Mouse (Mus musculus): Measurements from ENCODE around the gene Tubb2b. TPM values are rescaled to one million over a fixed set of nuclear protein-coding genes. Genes with fewer than 3 reads are reported as not detected.

The Tubb2b gene
- polyA plus RNA-seq, 1 experiment from 2014 or later: 36.7 TPM

DNA sequence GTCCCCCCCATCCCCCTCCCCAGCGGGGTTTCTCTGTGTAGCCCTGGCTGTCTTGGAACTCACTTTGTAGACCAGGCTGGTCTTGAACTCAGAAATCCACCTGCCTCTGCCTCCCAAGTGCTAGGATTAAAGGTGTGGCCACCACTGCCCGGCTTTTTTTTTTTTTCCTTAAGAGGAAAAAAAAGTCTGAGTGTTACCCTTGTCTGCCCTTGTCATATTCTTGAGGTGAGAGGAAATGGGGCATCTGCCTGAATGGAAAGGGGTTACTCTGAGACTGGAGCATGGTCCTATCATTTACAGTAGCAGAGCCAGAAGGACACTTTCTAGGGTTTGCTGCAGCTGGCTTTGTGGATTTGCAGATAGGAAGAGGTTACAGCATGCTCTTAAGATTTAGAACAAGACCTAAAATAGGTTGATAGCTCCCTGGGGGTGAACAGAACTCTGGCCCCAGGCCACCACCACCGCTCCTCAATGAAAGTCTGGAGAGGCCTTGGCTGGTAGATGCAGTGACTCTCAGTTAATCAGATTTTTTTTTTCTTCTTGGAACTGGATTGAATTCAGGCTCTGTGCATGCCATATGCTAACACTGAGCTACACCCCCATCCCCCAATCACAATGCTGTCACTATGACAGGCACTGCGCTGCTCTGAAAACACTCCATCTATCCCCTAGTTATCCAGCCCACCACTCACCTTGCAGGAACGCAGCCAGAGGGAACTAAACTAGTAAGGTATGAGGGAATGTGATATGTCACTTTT lies 23.2 kb upstream of the Tubb2b start:
- Histone ChIP-seq H3K4me2 (0 out of 2 replicates have a peak overlapping the region, but pooled peaks have one; percentile 54), H3K4me1 (peaks cover 66% of the 10 kb centered on the region), H3K9ac (no peak overlapping the region), H3K27me3 (replicated peaks) (no peaks in the 10 kb centered on the region), H3K9me3 (no peaks in the 10 kb centered on the region), H3K4me3 (no peak overlapping the region), H3K36me3 (no peaks in the 10 kb centered on the region), H3K27ac (replicated peaks) (peak overlapping the region; percentile 70)
- 61% methylated on average over 5 of the region's 5 CpGs for WGBS
- ATAC-seq (ENCODE audit: extremely low read depth, insufficient number of reproducible peaks, low FRiP score, low TSS enrichment): no peak

DNA sequence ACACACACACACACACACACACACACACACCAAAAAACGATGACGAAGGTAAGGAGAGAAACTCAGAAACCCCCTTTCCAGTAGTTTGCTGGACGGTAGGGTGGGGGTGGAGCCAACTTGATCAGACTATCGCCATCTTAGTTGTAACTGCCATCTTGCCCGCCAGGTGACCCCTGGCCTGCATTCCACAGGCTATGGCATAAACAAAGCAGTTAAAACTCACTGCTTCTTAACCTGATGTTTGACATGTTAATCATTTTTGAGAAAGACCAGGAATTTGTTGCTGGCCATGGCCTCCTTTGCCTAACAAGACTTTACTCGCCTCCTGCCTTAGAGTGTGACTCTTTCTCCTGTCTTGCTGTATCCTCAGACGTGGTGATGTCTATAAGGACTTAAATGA lies 22.4 kb upstream of the Tubb2b start:
- peaks cover 73% of the 10 kb centered on the region for H3K4me1 ChIP-seq
- H3K36me3 ChIP-seq: no peaks in the 10 kb centered on the region
- H3K27ac ChIP-seq (replicated peaks): no peak overlapping the region; the same call in 1 of the 2 replicates
- no peak overlapping the region for H3K4me3 ChIP-seq
- WGBS: 55% methylated on average over 7 of the region's 7 CpGs
- no peak for ATAC-seq (ENCODE audit: extremely low read depth, insufficient number of reproducible peaks, low FRiP score, low TSS enrichment)
- no peak overlapping the region for H3K4me2 ChIP-seq
- H3K27me3 ChIP-seq (replicated peaks): no peaks in the 10 kb centered on the region; the same call in 1 of the 2 replicates
- no peak overlapping the region for H3K9ac ChIP-seq
- no peaks in the 10 kb centered on the region for H3K9me3 ChIP-seq

DNA sequence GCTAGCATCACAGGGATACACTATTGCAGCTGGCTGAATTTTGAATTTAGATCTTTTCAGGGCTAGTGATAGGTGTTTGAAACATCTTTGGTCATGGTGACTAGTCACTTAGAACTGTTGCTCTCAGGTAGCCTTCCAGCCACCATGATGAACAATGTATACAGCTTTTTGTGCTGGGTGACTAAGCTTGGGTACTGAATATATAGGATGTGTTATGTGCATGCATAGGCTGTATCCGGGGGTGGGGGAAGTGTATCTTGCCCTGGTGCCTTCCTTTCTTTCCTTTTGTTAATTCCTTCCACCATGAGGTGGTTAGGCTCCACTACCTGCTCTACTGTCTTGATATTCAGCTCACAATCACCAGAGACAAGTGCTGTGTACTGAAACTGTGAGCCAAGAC lies 21.2 kb upstream of the Tubb2b start:
- Histone ChIP-seq H3K9me3 (no peaks in the 10 kb centered on the region), H3K4me2 (no peak overlapping the region), H3K36me3 (no peaks in the 10 kb centered on the region), H3K4me1 (peaks cover 67% of the 10 kb centered on the region), H3K4me3 (no peak overlapping the region), H3K9ac (no peak overlapping the region), H3K27ac (replicated peaks) (no peak overlapping the region), H3K27me3 (replicated peaks) (no peaks in the 10 kb centered on the region; the same call in 1 of the 2 replicates)
- 85% methylated on average over 1 of the region's 1 CpGs for WGBS
- ATAC-seq (ENCODE audit: extremely low read depth, insufficient number of reproducible peaks, low FRiP score, low TSS enrichment): no peak

DNA sequence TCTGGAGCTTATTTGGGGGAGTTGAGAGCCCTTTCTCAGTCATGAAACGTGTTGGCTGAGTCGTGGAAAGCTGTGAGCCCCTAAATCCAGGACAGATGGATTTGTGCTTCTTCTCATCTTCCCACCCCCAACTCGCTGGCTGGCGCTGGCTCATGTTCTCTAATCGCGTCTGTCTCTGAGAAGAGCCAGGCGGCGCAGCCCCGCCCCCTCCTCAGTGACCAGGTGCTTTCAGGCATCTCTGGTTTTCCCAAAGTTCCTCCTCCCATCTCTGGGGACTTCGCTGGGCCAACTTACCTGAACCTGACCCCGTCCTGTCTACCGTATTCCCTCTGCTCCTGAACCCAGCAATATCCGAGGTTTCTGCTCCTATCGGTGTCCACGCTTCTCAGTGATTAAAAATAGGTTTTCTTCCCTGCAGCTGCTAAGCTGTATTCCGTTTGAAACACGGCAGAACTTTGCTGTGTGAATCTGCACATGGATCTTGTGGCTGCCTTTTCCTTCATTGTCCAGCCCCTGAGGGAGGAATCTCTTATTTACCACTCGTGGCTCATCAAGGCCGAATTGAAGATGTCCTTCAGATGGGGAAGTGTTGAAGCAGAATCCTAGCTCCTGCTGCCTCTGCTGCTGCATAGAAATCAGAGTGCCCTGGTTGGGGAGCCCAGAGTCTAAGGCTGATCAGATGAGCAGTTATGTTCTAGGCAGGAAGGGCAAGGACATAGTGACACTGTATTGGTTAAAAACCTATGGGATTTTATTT lies 20.2 kb upstream of the Tubb2b start:
- Histone ChIP-seq H3K36me3 (no peaks in the 10 kb centered on the region), H3K4me2 (peak overlapping the region; percentile 74), H3K4me1 (peaks cover 57% of the 10 kb centered on the region), H3K27ac (replicated peaks) (peak overlapping the region; percentile 82), H3K9ac (peak overlapping the region; percentile 71), H3K4me3 (peak overlapping the region; percentile 44), H3K9me3 (no peaks in the 10 kb centered on the region), H3K27me3 (replicated peaks) (no peaks in the 10 kb centered on the region; the same call in 1 of the 2 replicates)
- WGBS: 7% methylated on average over 19 of the region's 19 CpGs
- no peak for ATAC-seq (ENCODE audit: extremely low read depth, insufficient number of reproducible peaks, low FRiP score, low TSS enrichment)

DNA sequence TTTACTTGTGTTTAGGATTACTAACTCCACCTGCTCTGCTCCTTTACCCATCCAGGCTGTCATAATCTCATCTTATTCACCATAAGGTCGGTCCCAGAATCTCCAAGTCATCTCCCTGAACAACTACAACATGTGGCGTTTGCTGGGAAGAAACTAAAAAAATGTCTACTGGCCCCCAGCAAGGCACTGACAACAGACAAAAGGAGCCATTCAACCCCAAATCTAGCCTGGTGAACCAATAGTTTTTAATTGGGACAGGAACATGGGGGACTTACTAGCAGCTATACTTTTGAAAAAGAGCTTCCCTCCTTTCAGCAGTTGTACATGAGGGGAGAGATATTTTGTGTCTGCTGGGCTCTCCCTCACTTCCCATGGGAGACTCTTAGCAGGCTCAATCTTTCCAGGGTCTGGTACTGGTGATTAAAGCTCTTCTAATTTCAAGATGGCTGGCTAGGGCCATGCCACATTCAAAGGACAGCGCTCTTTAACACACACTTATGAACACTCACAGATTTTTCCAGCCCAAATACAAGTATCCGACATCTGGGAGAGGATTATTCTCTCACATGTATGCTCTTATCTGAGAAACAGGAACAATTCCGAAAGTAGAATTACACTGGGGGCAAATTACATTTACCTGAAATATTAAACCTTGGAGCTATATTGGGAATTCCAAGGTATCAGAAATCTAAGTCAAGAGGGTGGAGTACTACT lies 19.4 kb upstream of the Tubb2b start:
- 45% methylated on average over 5 of the region's 5 CpGs for WGBS
- H3K27ac ChIP-seq (replicated peaks): peak overlapping the region; percentile 82
- ATAC-seq (ENCODE audit: extremely low read depth, insufficient number of reproducible peaks, low FRiP score, low TSS enrichment): no peak

GRCm38 (mm10) chr13:34148767-34149392 lies 18.6 kb upstream of the Tubb2b start:
- peak overlapping the region; percentile 82 for H3K27ac ChIP-seq (replicated peaks)

More for the DNA sequence above, 19.4 kb upstream of the Tubb2b start:
- peaks cover 51% of the 10 kb centered on the region for H3K4me1 ChIP-seq
- peak overlapping the region; percentile 71 for H3K9ac ChIP-seq
- H3K36me3 ChIP-seq: no peaks in the 10 kb centered on the region
- H3K4me3 ChIP-seq: peak overlapping the region; percentile 51
- peak overlapping the region; percentile 74 for H3K4me2 ChIP-seq
- no peaks in the 10 kb centered on the region; the same call in 1 of the 2 replicates for H3K27me3 ChIP-seq (replicated peaks)
- H3K9me3 ChIP-seq: no peaks in the 10 kb centered on the region

DNA sequence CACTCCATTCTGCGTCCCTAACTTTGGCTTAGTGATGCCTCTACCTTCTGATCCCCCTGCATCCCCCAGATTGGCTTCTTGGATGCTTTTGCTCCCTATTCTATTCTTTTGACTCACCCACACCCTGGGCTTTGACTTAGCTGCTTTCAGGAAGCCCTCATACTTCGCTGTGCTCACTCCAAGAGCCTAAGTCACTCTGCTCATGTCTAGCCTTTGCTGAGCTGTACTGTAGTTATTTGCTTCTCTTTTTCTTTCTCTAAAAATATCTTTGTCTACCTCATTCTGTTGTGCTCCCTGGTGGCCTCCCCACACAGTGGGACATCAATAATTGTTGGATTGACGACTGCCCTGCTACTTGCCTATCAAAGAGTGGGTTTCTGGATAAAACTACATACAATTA lies 17.9 kb upstream of the Tubb2b start:
- Histone ChIP-seq H3K4me3 (no peak overlapping the region), H3K36me3 (no peaks in the 10 kb centered on the region), H3K9ac (peak overlapping the region; percentile 78; the same call in 1 of the 2 replicates), H3K27ac (replicated peaks) (peak overlapping the region; percentile 82), H3K4me2 (peak overlapping the region; percentile 74), H3K4me1 (peaks cover 37% of the 10 kb centered on the region), H3K9me3 (no peaks in the 10 kb centered on the region), H3K27me3 (replicated peaks) (no peaks in the 10 kb centered on the region; the same call in 1 of the 2 replicates)
- 69% methylated on average over 3 of the region's 3 CpGs for whole genome bisulfite sequencing
- no peak for ATAC-seq (ENCODE audit: extremely low read depth, insufficient number of reproducible peaks, low FRiP score, low TSS enrichment)

More at GRCm38 (mm10) chr13:34148767-34149392, 18.6 kb upstream of the Tubb2b start:
- WGBS: 4% methylated on average over 23 of the region's 23 CpGs
- peak; percentile 20; the same call in 1 of the 2 replicates for ATAC-seq (ENCODE audit: extremely low read depth, insufficient number of reproducible peaks, low FRiP score, low TSS enrichment)
- no peaks in the 10 kb centered on the region for H3K9me3 ChIP-seq
- H3K36me3 ChIP-seq: no peaks in the 10 kb centered on the region
- H3K4me1 ChIP-seq: peaks cover 44% of the 10 kb centered on the region
- H3K27me3 ChIP-seq (replicated peaks): no peaks in the 10 kb centered on the region; the same call in 1 of the 2 replicates
- H3K9ac ChIP-seq: peak overlapping the region; percentile 78
- peak overlapping the region; percentile 51 for H3K4me3 ChIP-seq
- H3K4me2 ChIP-seq: peak overlapping the region; percentile 74

- peaks cover 32% of the 10 kb centered on the region for H3K4me1 ChIP-seq
- H3K4me2 ChIP-seq: no peak overlapping the region
- H3K4me3 ChIP-seq: no peak overlapping the region
- no peaks in the 10 kb centered on the region for H3K36me3 ChIP-seq
- no peaks in the 10 kb centered on the region; the same call in 1 of the 2 replicates for H3K27me3 ChIP-seq (replicated peaks)
- no peaks in the 10 kb centered on the region for H3K9me3 ChIP-seq
- 60% methylated on average over 3 of the region's 3 CpGs for WGBS
- H3K27ac ChIP-seq (replicated peaks): no peak overlapping the region
- ATAC-seq (ENCODE audit: extremely low read depth, insufficient number of reproducible peaks, low FRiP score, low TSS enrichment): no peak
- no peak overlapping the region for H3K9ac ChIP-seq
Measured at GRCm38 (mm10) chr13:34146916-34147315, 16.6 kb upstream of the Tubb2b start.

DNA sequence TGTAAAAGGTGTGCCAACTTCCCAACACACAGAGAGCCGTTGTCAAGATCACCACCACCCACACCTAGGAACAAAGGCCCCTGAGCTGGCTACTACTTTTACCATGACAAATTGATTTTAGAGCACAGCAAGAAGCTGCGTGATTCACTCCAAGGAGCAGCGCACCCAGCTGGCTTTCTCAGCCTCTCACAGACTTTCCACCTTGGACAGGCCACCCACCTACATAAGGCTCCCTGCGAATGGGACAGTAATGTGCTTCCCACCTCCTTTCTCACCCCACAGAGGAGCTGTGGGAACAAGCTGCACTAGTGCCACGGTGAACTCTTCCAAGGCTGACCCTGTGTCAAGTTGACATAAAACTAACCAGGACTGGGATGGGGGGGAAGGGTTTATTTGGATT lies 13.1 kb upstream of the Tubb2b start:
- H3K4me2 ChIP-seq: no peak overlapping the region
- H3K4me3 ChIP-seq: no peak overlapping the region
- H3K4me1 ChIP-seq: peaks cover 10% of the 10 kb centered on the region
- H3K9ac ChIP-seq: no peak overlapping the region
- no peaks in the 10 kb centered on the region for H3K36me3 ChIP-seq
- ATAC-seq (ENCODE audit: extremely low read depth, insufficient number of reproducible peaks, low FRiP score, low TSS enrichment): no peak
- H3K27ac ChIP-seq (replicated peaks): no peak overlapping the region
- 63% methylated on average over 5 of the region's 5 CpGs for WGBS
- no peaks in the 10 kb centered on the region; the same call in 1 of the 2 replicates for H3K27me3 ChIP-seq (replicated peaks)
- H3K9me3 ChIP-seq: no peaks in the 10 kb centered on the region

- no peak overlapping the region for H3K4me3 ChIP-seq
- H3K36me3 ChIP-seq: no peaks in the 10 kb centered on the region
- peaks cover 29% of the 10 kb centered on the region for H3K4me1 ChIP-seq
- H3K27me3 ChIP-seq (replicated peaks): peaks cover 29% of the 10 kb centered on the region
- no peak for ATAC-seq (ENCODE audit: extremely low read depth, insufficient number of reproducible peaks, low FRiP score, low TSS enrichment)
- 72% methylated on average over 7 of the region's 7 CpGs for WGBS
- H3K9ac ChIP-seq: no peak overlapping the region
- H3K9me3 ChIP-seq: no peaks in the 10 kb centered on the region
- H3K27ac ChIP-seq (replicated peaks): no peak overlapping the region
- no peak overlapping the region for H3K4me2 ChIP-seq
Measured at GRCm38 (mm10) chr13:34136605-34137004, 6.3 kb upstream of the Tubb2b start.

All from heart, embryonic 13.5 days (tissue).